Mouse (Mus musculus) layer of hippocampus, adult 2 months (tissue): Measurements from ENCODE around the gene Fam71f2. TPM values are rescaled to one million over a fixed set of nuclear protein-coding genes. Genes with fewer than 3 reads are reported as not detected.

Experiments
- DNase-seq, 2 experiments: peaks; one replicate each; pipeline ENCODE4 v3.0.0; 2022; ENCODE audit warnings: low spot score in 2 of 2
- H3K27ac ChIP-seq: fragments of 200-600 bp; 2 replicates; pipeline ENCODE4 v1.8.1; 2022
- H3K4me3 ChIP-seq: fragments of 200-600 bp; 2 replicates; pipeline ENCODE4 v1.8.1; 2022; ENCODE audit warnings: mild to moderate bottlenecking
- CTCF ChIP-seq: fragments of 200-600 bp; conservative IDR thresholded peaks from 2 replicates; pipeline ENCODE4 v1.8.1; 2022; ENCODE audit warnings: antibody characterized with exemption, mild to moderate bottlenecking, moderate library complexity
- total RNA-seq, 2 experiments: library from RNA; stranded (reverse); gene quantifications; 2 replicates each; pipeline ENCODE4 v1.2.3; 2021

The Fam71f2 gene
- total RNA-seq, 2 experiments from 2014 or later, result 0.51 to 0.56 TPM

GRCm38 (mm10) chr6:29288651-29289050 lies 9.3 kb downstream of the Fam71f2 start:
- Histone ChIP-seq H3K27ac (no peak overlapping the region), H3K4me3 (no peak overlapping the region)
- DNase-seq, result no peak
- no peak for TF ChIP-seq CTCF

- no peak for DNase-seq
- no peak for TF ChIP-seq CTCF
- Histone ChIP-seq H3K4me3 (no peak overlapping the region), H3K27ac (no peak overlapping the region)
Observed at GRCm38 (mm10) chr6:29299112-29299511, 19.7 kb downstream of the Fam71f2 start.

- H3K27ac ChIP-seq, result no peak overlapping the region
- DNase-seq, result no peak
- no peak for TF ChIP-seq CTCF
- H3K4me3 ChIP-seq, result no peak overlapping the region
Observed at GRCm38 (mm10) chr6:29303251-29303650, 23.9 kb downstream of the Fam71f2 start.

- peak; percentile 69 for TF ChIP-seq CTCF
- no peak for DNase-seq
- H3K4me3 ChIP-seq, result no peak overlapping the region
- no peak overlapping the region for H3K27ac ChIP-seq
Observed at GRCm38 (mm10) chr6:29303726-29304125, 24.3 kb downstream of the Fam71f2 start.

GRCm38 (mm10) chr6:29305462-29305861 lies 26.1 kb downstream of the Fam71f2 start:
- 0 out of 2 replicates have a peak, but pooled peaks have one; percentile 13 for TF ChIP-seq CTCF
- DNase-seq, result no peak
- Histone ChIP-seq H3K27ac (no peak overlapping the region), H3K4me3 (no peak overlapping the region)

- TF ChIP-seq CTCF, result no peak
- DNase-seq, result no peak
- Histone ChIP-seq H3K4me3 (no peak overlapping the region), H3K27ac (no peak overlapping the region)
Observed at GRCm38 (mm10) chr6:29308846-29309605, 29.6 kb downstream of the Fam71f2 start.

GRCm38 (mm10) chr6:29313690-29314202 lies 34.4 kb downstream of the Fam71f2 start:
- DNase-seq, result no peak
- Histone ChIP-seq H3K4me3 (no peak overlapping the region), H3K27ac (no peak overlapping the region)
- TF ChIP-seq CTCF, result no peak

- no peak overlapping the region for H3K27ac ChIP-seq
- no peak overlapping the region for H3K4me3 ChIP-seq
- TF ChIP-seq CTCF, result no peak
- DNase-seq, result no peak
Observed at GRCm38 (mm10) chr6:29317286-29317685, 37.9 kb downstream of the Fam71f2 start.

- no peak for DNase-seq
- H3K27ac ChIP-seq, result no peak overlapping the region
- no peak overlapping the region for H3K4me3 ChIP-seq
- no peak for TF ChIP-seq CTCF
Observed at GRCm38 (mm10) chr6:29317941-29318340, 38.5 kb downstream of the Fam71f2 start.

- no peak within 1 kb of the TSS for H3K27ac ChIP-seq
- no peak for TF ChIP-seq CTCF
- no peak within 1 kb of the TSS for H3K4me3 ChIP-seq
- DNase-seq, result no peak
Observed at GRCm38 (mm10) chr6:29318879-29319278, 39.5 kb downstream of the Fam71f2 start, which contains the start of gene Fam71f1. Gene Fam71f1, plus strand, starts transcription at chr6:29319140.

- Histone ChIP-seq H3K4me3 (no peak overlapping the region), H3K27ac (no peak overlapping the region)
- no peak for DNase-seq
- no peak for TF ChIP-seq CTCF
Observed at GRCm38 (mm10) chr6:29321586-29321985, 42.2 kb downstream of the Fam71f2 start.

- no peak overlapping the region for H3K4me3 ChIP-seq
- TF ChIP-seq CTCF, result no peak
- DNase-seq, result no peak
- no peak overlapping the region for H3K27ac ChIP-seq
Observed at GRCm38 (mm10) chr6:29322147-29322546, 42.8 kb downstream of the Fam71f2 start.

- Histone ChIP-seq H3K27ac (no peak overlapping the region), H3K4me3 (no peak overlapping the region)
- TF ChIP-seq CTCF, result no peak
- DNase-seq, result no peak
Observed at GRCm38 (mm10) chr6:29322735-29323134, 43.3 kb downstream of the Fam71f2 start.

- no peak for DNase-seq
- Histone ChIP-seq H3K27ac (no peak overlapping the region), H3K4me3 (no peak overlapping the region)
- no peak for TF ChIP-seq CTCF
Observed at GRCm38 (mm10) chr6:29326961-29327360, 47.6 kb downstream of the Fam71f2 start.
